Mouse (Mus musculus) lung, postnatal 0 days (tissue): Measurements from ENCODE around the gene Rarg. TPM values are rescaled to one million over a fixed set of nuclear protein-coding genes. Genes with fewer than 3 reads are reported as not detected.

Experiments used
- ATAC-seq: fragments of 200-750 bp; cut with Nextera tagmentation; 2 replicates; pipeline ENCODE4 v1.8.0; 2017; ENCODE audit warnings: moderate library complexity
- DNase-seq: peaks from one replicate; pipeline ENCODE4 v3.0.0-alpha.2; 2016; ENCODE audit warnings: low spot score
- H3K27ac ChIP-seq: fragments of 300-500 bp; sonication (generic); 2 replicates; pipeline ENCODE4 v1.5.1; 2014; ENCODE audit warnings: antibody characterized with exemption, mild to moderate bottlenecking, low read length, mixed read lengths
- H3K27me3 ChIP-seq: fragments of 300-500 bp; sonication (generic); replicated peaks from 2 replicates; pipeline ENCODE4 v1.6.1; 2014; ENCODE audit warnings: low read length, mixed read lengths; ENCODE audit not compliant: insufficient read depth
- H3K36me3 ChIP-seq: fragments of 300-500 bp; sonication (generic); 2 replicates; pipeline ENCODE4 v1.6.1; 2014; ENCODE audit warnings: low read length, mixed read lengths; ENCODE audit not compliant: insufficient read depth
- H3K4me1 ChIP-seq: fragments of 300-500 bp; sonication (generic); 2 replicates; pipeline ENCODE4 v1.6.1; 2014; ENCODE audit warnings: antibody characterized with exemption, low read depth, low read length, mixed read lengths; ENCODE audit not compliant: insufficient read depth
- H3K4me2 ChIP-seq: fragments of 300-500 bp; sonication (generic); replicated peaks from 2 replicates; pipeline ENCODE4 v1.6.1; 2014; ENCODE audit warnings: low read depth, mild to moderate bottlenecking, low read length, moderate library complexity, mixed read lengths
- H3K4me3 ChIP-seq: fragments of 300-500 bp; sonication (generic); 2 replicates; pipeline ENCODE4 v1.5.1; 2014; ENCODE audit warnings: low read depth, low read length
- H3K9ac ChIP-seq: fragments of 300-500 bp; sonication (generic); replicated peaks from 2 replicates; pipeline ENCODE4 v1.6.1; 2014; ENCODE audit warnings: low read depth, mild to moderate bottlenecking
- H3K9me3 ChIP-seq: fragments of 300-500 bp; sonication (generic); 2 replicates; pipeline ENCODE4 v1.6.1; 2016; ENCODE audit warnings: low read length, mixed read lengths
- CTCF ChIP-seq: IDR thresholded peaks from 2 replicates; pipeline ENCODE4 v1.5.1; 2016; ENCODE audit warnings: antibody characterized with exemption, mild to moderate bottlenecking
- EP300 ChIP-seq: IDR thresholded peaks from 2 replicates; pipeline ENCODE4 v1.6.1; 2016; ENCODE audit warnings: antibody characterized with exemption, mild to moderate bottlenecking, control low read depth
- WGBS: fragments of 180-500 bp; shearing (Covaris S2); extraction: QIAGEN DNeasy Blood & Tissue Kit; methylation state at CpG from one replicate; pipeline ENCODE4 v1.1.7; 2014; 5-methylcytosine and 5-hydroxymethylcytosine counted together
- polyA plus RNA-seq: library from polyadenylated mRNA; unstranded; fragments of >200 nt; fragmentation: Nextera tagmentation; extraction: Ambion mirVana; gene quantifications from 2 replicates; pipeline ENCODE4 v1.2.1, GENCODE M21; 2015

Gene Rarg
- polyA plus RNA-seq, 1 experiment from 2014 or later: 35.8 TPM

DNA sequence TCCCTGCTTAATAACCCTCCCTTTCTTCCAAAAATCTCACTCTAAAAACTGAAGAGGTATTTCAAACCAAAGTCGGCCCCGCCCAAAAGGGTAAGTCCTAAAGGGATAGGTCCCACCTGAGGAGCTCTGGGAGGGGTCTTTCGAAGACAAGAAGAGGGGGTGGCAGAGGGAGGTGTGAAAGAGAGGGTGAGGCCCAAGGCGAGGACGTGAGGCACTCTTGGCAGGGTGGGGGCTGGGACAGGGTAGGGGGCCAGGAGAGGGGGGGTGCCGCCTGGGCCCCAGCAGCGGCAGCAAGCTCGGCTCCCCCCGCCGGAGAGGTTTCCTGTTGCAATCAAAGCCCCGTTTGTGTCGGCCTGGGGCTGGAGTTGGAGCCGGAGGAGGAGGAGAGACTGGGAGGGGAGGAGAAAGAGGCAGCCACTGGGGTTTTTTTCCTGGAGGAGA is 8.0 kb downstream of the Rarg start:
- 2% methylated on average over 10 of the region's 13 CpGs for WGBS
- Histone ChIP-seq H3K27ac (peak overlapping the region; percentile 99), H3K4me3 (peak overlapping the region; percentile 25), H3K36me3 (peaks cover 6% of the 10 kb centered on the region; the same call in 1 of the 2 replicates), H3K27me3 (no peaks in the 10 kb centered on the region), H3K9me3 (no peaks in the 10 kb centered on the region), H3K4me1 (peaks cover 16% of the 10 kb centered on the region; the same call in 1 of the 2 replicates), H3K9ac (0 out of 2 replicates have a peak overlapping the region, but pooled peaks have one; percentile 26), H3K4me2 (peak overlapping the region; percentile 72)
- DNase-seq (peak; percentile 76), ATAC-seq (no peak)
- TF ChIP-seq EP300 (no peak), CTCF (no peak)

DNA sequence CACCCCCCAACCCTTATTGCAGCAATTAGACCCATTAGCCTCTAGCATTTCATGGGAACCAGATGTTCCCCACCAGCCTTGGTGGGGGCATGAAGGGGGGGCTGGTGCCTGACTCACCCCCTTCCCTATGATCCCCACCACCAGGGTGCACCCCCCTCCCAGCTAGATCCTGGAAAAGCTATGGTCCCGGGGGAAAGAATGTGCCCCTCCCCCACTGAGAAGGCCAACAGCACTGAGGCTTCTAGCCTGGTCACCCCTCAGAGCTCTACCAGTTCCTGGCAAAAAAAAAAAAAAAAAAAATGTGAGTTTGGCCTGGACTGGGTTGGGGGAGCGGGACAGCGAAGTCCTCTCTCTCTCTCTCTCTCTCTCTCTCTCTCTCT is 8.5 kb downstream of the Rarg start:
- TF ChIP-seq EP300 (no peak), CTCF (0 out of 2 replicates have a peak, but pooled peaks have one; percentile 15)
- Histone ChIP-seq H3K4me1 (peaks cover 18% of the 10 kb centered on the region; the same call in 1 of the 2 replicates), H3K27me3 (no peaks in the 10 kb centered on the region), H3K4me2 (peak overlapping the region; percentile 72), H3K9me3 (no peaks in the 10 kb centered on the region), H3K9ac (no peak overlapping the region), H3K4me3 (no peak overlapping the region), H3K27ac (peak overlapping the region; percentile 99), H3K36me3 (peaks cover 6% of the 10 kb centered on the region; the same call in 1 of the 2 replicates)
- ATAC-seq: no peak
- WGBS: 0% methylated on average over 2 of the region's 3 CpGs
- DNase-seq: peak; percentile 64

DNA sequence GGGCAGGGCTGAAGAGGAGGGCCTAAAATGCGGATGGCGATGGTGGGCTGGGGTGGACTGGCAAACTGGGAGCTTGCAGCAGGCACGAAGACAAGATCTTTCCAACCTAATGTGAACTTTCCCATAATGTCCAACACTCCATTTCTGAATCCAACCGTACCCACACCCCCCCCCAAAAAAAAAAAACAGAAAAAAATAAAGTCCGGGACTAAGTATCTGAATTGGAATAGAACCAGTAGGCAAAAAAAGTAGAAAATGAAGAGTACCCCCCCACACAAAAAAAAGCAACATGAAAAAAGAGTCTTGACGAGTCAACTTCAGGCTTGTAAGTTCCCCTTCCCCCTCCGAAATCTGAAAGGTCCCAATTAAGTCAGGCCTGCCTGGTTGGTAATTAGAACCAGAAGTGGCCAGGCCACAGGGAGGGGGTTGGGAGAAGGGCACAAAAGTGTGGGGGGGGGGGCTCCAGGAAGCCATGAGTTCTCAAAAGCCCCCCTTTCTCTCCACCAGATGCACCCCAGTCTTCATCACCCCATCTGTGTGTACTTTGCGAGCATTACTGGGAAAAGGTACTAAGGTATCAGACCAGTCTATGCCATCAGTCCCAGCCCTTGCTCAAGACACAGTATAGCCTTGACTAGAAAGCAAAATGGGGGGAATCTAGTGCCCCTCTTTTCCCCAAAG is 9.0 kb downstream of the Rarg start:
- WGBS: 11% methylated on average over 8 of the region's 8 CpGs
- H3K4me1 ChIP-seq: peaks cover 22% of the 10 kb centered on the region

DNA sequence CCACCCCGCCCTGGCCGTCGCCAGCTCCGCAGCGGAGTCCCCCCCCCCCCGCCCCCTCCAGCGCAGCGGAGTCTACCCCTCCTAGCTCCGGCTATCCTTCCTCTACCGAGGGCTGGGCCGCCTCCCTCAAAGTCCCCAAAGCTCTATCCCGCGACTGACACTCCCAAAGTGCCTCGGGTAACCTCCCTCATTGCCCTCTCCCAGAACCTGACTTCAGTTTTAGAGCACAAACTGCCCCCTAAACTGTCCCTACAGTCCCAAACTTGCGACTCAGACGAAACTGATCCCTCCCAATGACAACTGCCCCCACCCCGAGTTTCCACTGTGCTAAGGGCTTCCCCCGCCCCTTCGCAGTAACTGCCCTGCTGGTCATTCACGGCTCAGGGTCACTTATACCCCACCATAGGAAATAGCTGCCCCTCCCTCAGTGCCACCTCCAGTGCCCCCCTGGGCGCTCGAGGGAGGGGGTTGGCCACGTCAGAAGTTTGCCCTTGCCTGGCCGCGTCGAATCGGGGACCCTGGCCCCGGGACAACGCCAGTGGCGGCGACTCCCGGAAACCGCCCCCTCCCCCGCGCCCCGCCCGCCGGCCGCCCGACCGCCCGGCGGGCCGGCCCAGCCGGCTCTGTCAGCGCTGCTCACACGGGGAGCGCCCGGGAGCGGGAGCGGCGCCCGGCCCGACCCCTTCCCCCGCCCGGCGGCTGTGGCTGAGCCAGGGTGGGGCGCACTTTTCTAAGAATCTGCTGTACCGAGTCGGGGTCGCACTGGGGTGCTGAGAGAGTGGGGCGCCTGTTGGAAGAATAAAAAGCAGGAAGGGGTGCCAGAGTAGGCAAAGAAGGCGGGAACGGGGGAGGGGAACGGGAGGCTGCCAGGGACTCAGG is 9.8 kb downstream of the Rarg start:
- under 1% methylated on average over 47 of the region's 65 CpGs for WGBS
- H3K4me3 ChIP-seq: peak overlapping the region; percentile 67
- ATAC-seq (peak; percentile 54), DNase-seq (peak; percentile 91)
- peak overlapping the region; percentile 99 for H3K27ac ChIP-seq
- peaks cover 6% of the 10 kb centered on the region; the same call in 1 of the 2 replicates for H3K36me3 ChIP-seq
- H3K9me3 ChIP-seq: no peaks in the 10 kb centered on the region
- H3K4me2 ChIP-seq: peak overlapping the region; percentile 72
- TF ChIP-seq EP300: no peak
- peak; percentile 9 for TF ChIP-seq CTCF
- peaks cover 30% of the 10 kb centered on the region for H3K4me1 ChIP-seq
- peak overlapping the region; percentile 63 for H3K9ac ChIP-seq
- H3K27me3 ChIP-seq: no peaks in the 10 kb centered on the region

More for the DNA sequence above, 9.0 kb downstream of the Rarg start:
- Histone ChIP-seq H3K4me3 (peak overlapping the region; percentile 67), H3K4me2 (peak overlapping the region; percentile 72), H3K36me3 (peaks cover 6% of the 10 kb centered on the region; the same call in 1 of the 2 replicates), H3K27me3 (no peaks in the 10 kb centered on the region), H3K9me3 (no peaks in the 10 kb centered on the region), H3K27ac (peak overlapping the region; percentile 99), H3K9ac (peak overlapping the region; percentile 63)
- TF ChIP-seq EP300 (no peak), CTCF (no peak)
- no peak for ATAC-seq
- peak; percentile 44 for DNase-seq

DNA sequence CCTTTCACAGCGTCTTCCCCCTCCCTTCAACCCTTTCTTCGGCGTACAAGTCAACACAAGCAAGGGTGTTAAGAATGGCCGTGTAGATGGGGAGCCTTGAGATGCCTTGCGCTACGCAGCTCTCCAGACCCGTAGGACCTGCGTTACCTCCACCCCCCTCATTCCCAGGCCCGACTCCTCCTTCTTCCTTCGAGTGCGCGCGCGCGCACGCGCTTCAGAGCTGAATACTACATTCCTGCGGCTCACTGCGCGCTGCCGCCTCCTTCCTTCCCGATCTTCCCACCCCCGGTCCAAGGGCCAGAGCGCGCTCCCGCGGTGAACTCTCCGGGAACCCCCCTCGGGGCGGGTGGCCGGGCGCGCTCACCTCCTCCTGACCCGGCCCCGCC is 10.5 kb downstream of the Rarg start:
- ATAC-seq: peak; percentile 78
- peak overlapping the region; percentile 72 for H3K4me2 ChIP-seq
- H3K4me3 ChIP-seq: peak overlapping the region; percentile 67
- H3K27me3 ChIP-seq: no peaks in the 10 kb centered on the region
- H3K4me1 ChIP-seq: peaks cover 34% of the 10 kb centered on the region
- peak overlapping the region; percentile 99 for H3K27ac ChIP-seq
- under 1% methylated on average over 27 of the region's 35 CpGs for WGBS
- H3K9me3 ChIP-seq: no peaks in the 10 kb centered on the region
- H3K9ac ChIP-seq: no peak overlapping the region
- DNase-seq: peak; percentile 99
- peaks cover 6% of the 10 kb centered on the region; the same call in 1 of the 2 replicates for H3K36me3 ChIP-seq
- TF ChIP-seq CTCF: no peak
- TF ChIP-seq EP300: no peak
